8 mouse cellular contexts compared by ENCODE assay signal in genomic region chr3:27607796-27608151, GRCm38 (mm10).
A peak's percentile ranks its signal among the peaks of the same experiment; 100 is the strongest.
DNase-seq lines count a peak whose midpoint lies in the region; ATAC-seq and TF ChIP-seq lines count a peak whose summit lies in the region.

No protein-coding gene starts in this region.

- 12% methylated on average over 7 of the region's 7 CpGs for WGBS in heart, postnatal 0 days
- WGBS in lung, embryonic 16.5 days, result 19% methylated on average over 7 of the region's 7 CpGs

- in situ Hi-C loops in Patski (cut with MboI; ENCODE audit: low pct_unique_long_range_greater_than_20kb), result no loop called here

- peak overlapping the region; percentile 41 for H3K4me2 ChIP-seq in heart, postnatal 0 days (ENCODE audit: low read depth, low read length)
- peak overlapping the region; percentile 22 for H3K4me2 ChIP-seq in lung, embryonic 16.5 days (ENCODE audit: low read depth, low read length)

- H3K9me3 ChIP-seq in heart, postnatal 0 days (replicated peaks; ENCODE audit: control insufficient read depth, low read length), result no peaks in the 10 kb centered on the region
- no peaks in the 10 kb centered on the region for H3K9me3 ChIP-seq in lung, embryonic 16.5 days (ENCODE audit: control insufficient read depth, low read length)

- H3K4me3 ChIP-seq in heart, postnatal 0 days (ENCODE audit: low read depth, low read length), result no peak overlapping the region
- H3K4me3 ChIP-seq in lung, embryonic 16.5 days (ENCODE audit: low read length), result no peak overlapping the region

- CTCF ChIA-PET in Patski (lab: Charles Lee), result interaction anchor here (1.6 to 1.8 kb wide), 2 partner anchors 9 to 40 kb away, joined by 4 to 5 read pairs; no protein-coding TSS in a partner anchor

- no peaks in the 10 kb centered on the region for H3K27me3 ChIP-seq in Patski
- no peaks in the 10 kb centered on the region for H3K27me3 ChIP-seq in heart, postnatal 0 days (ENCODE audit: control insufficient read depth, insufficient read depth, low read length)
- H3K27me3 ChIP-seq in lung, embryonic 16.5 days (ENCODE audit: control insufficient read depth, insufficient read depth, low read depth, low read length), result no peaks in the 10 kb centered on the region

- H3K9ac ChIP-seq in heart, postnatal 0 days (replicated peaks; ENCODE audit: low read depth, low read length), result peak overlapping the region; percentile 39
- H3K9ac ChIP-seq in lung, embryonic 16.5 days (ENCODE audit: low read length), result peak overlapping the region; percentile 50

- TF ChIP-seq EP300 in heart, postnatal 0 days (IDR thresholded peaks at IDR 0.05; ENCODE audit: low read depth), result no peak

- no peak for TF ChIP-seq CTCF in Patski (IDR thresholded peaks at IDR 0.05)
- no peak for TF ChIP-seq CTCF in heart, postnatal 0 days (IDR thresholded peaks at IDR 0.05; ENCODE audit: low read depth)

- ATAC-seq in Patski, result peak; percentile 66
- peak; percentile 70 for ATAC-seq in heart, postnatal 0 days (ENCODE audit: insufficient read depth, low read depth)
- ATAC-seq in lung, embryonic 16.5 days (ENCODE audit: low read depth), result 0 out of 2 replicates have a peak, but pooled peaks have one; percentile 31
- ATAC-seq in activated CD4-positive, CD25-positive, alpha-beta regulatory T cell, adult 4 months, result no peak

- no peaks in the 10 kb centered on the region; the same call in 1 of the 2 replicates for H3K36me3 ChIP-seq in heart, postnatal 0 days (replicated peaks; ENCODE audit: control insufficient read depth, insufficient read depth, low read length)
- H3K36me3 ChIP-seq in lung, embryonic 16.5 days (ENCODE audit: control insufficient read depth, insufficient read depth, low read length), result no peaks in the 10 kb centered on the region

- POLR2A ChIA-PET in Patski (lab: Charles Lee), result no interaction called here

- peak; percentile 35 for DNase-seq in adrenal gland, postnatal 14 days
- no peak for DNase-seq in adrenal gland, adult 18-20 months (ENCODE audit: low spot score in 2 of 2)
- no peak for DNase-seq in Patski (ENCODE audit: low read depth, low spot score)
- peak; percentile 68 for DNase-seq in heart, postnatal 0 days (ENCODE audit: low spot score)
- no peak for DNase-seq in right cerebral cortex, postnatal 10 days (ENCODE audit: low spot score in 2 of 2)
- DNase-seq in urinary bladder, postnatal 10 days (ENCODE audit: low spot score), result no peak

- H3K27ac ChIP-seq in heart, postnatal 0 days (ENCODE audit: low read depth), result peak overlapping the region; percentile 90
- H3K27ac ChIP-seq in lung, embryonic 16.5 days (ENCODE audit: low read length), result peak overlapping the region; percentile 90

- peaks cover 29% of the 10 kb centered on the region for H3K4me1 ChIP-seq in heart, postnatal 0 days (ENCODE audit: control insufficient read depth, insufficient read depth)
- H3K4me1 ChIP-seq in lung, embryonic 16.5 days (replicated peaks; ENCODE audit: control insufficient read depth, insufficient read depth, low read length), result peaks cover 51% of the 10 kb centered on the region

Comparison
In these comparisons a context has a peak if more than half of its experiments do, and no peak if none do; other contexts are left out.
1. DNase-seq: peak in adrenal gland, postnatal 14 days (single experiment) and heart, postnatal 0 days (single experiment); none in adrenal gland, adult 18-20 months (0 of 2), Patski (single experiment), right cerebral cortex, postnatal 10 days (0 of 2) and urinary bladder, postnatal 10 days (single experiment).